Mouse (Mus musculus): ENCODE results near the gene Eif2ak4. TPM values are rescaled to one million over a fixed set of nuclear protein-coding genes. Genes with fewer than 3 reads are reported as not detected.

Eif2ak4 gene
- polyA plus RNA-seq, 1 experiment from 2014 or later: 11.3 TPM

DNA sequence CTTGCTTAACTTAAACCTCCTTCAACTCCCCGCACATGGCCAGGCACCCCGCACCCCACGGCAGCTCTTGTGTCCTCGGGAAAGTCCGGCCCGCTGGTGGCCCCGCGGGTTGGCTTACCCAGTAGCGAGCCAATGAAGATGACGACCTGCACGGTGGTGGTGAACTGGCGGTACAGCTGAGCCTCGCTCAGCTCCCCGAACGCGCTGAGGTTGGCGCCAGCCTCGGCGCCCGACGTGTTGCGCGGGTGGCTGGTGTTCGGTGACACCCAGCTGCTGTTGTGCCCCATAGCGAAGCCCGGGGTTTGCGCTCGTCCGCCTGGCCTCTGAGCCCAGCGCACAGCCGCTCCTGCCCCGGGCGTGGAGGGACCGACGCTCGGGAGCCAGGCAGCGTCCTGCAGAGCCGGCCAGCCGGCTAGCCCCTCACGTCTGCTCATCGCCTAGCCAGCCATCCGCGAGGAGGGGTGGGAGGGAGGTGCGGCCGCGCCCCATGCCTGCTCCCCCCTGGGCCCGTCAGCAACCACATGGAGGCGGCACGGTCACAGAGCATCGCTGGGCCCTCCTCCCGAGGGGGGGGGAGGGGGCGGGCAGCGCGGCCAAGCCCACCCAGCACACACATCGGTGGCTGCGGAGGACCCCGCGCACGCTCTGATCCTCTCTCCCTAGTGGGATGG lies 15.4 kb upstream of the Eif2ak4 start, which contains the start of gene Gpr176:
TSS of gene Gpr176 (minus strand) at position 519 of the 671 bp plus-strand sequence.
- Histone ChIP-seq H3K4me2 (ENCODE audit: low read depth, low read length) (peak within 1 kb of the TSS; percentile 100), H3K27ac (ENCODE audit: low read length) (no peak within 1 kb of the TSS; the same call in 1 of the 2 replicates), H3K9ac (ENCODE audit: low read length) (peak within 1 kb of the TSS; percentile 73), H3K9me3 (replicated peaks; ENCODE audit: control insufficient read depth, low read length) (no peaks in the 10 kb centered on the region), H3K4me3 (replicated peaks; ENCODE audit: low read length) (peak within 1 kb of the TSS; percentile 59), H3K4me1 (ENCODE audit: control insufficient read depth, insufficient read depth, low read length) (peaks cover 16% of the 10 kb centered on the region), H3K36me3 (ENCODE audit: control insufficient read depth, insufficient read depth, low read length) (no peaks in the 10 kb centered on the region), H3K27me3 (ENCODE audit: control insufficient read depth, insufficient read depth, low read length) (peaks cover 12% of the 10 kb centered on the region)
- WGBS: under 1% methylated on average over 58 of the region's 59 CpGs
- ATAC-seq (ENCODE audit: insufficient read depth, low FRiP score): peak; percentile 63

DNA sequence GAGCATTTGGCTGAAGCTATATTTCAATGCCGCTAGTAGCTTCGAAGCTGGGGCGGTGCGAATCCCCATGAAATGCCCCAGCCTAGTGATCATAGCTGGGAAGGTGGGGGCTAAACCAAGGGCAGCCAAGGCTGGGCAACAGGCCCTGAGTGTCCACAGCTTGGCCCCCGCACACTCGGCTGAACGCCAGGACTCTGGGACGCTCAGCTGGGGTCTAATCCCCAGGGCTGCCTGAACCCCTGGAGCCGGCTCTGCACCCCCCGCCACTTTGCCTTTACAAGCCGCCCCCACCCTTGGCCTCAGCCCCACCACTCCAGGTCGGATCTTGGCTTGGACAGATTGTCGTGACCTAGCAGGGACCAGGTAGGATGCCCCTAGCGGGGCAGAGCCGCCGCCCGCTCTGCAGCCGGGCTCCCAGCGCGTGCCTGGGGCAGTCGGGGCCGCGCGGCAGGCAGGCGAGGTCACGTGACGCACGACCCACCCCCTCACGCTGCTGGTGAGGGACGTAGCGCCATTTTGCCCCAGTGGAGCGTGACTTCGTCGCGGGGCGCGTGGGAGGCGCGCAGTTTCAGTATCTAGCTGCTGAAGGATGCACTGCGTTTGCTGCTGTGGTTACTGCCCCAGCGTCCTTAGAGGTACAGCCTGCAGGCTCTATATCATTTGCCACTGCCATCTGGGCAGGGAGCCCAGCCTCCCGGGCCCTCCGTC lies 14.7 kb upstream of the Eif2ak4 start:
- H3K4me1 ChIP-seq (ENCODE audit: control insufficient read depth, insufficient read depth, low read length): peaks cover 16% of the 10 kb centered on the region
- no peak overlapping the region; the same call in 1 of the 2 replicates for H3K27ac ChIP-seq (ENCODE audit: low read length)
- H3K9ac ChIP-seq (ENCODE audit: low read length): peak overlapping the region; percentile 73
- H3K4me3 ChIP-seq (replicated peaks; ENCODE audit: low read length): peak overlapping the region; percentile 59
- H3K9me3 ChIP-seq (replicated peaks; ENCODE audit: control insufficient read depth, low read length): no peaks in the 10 kb centered on the region
- H3K27me3 ChIP-seq (ENCODE audit: control insufficient read depth, insufficient read depth, low read length): peaks cover 12% of the 10 kb centered on the region
- no peaks in the 10 kb centered on the region for H3K36me3 ChIP-seq (ENCODE audit: control insufficient read depth, insufficient read depth, low read length)
- peak overlapping the region; percentile 100 for H3K4me2 ChIP-seq (ENCODE audit: low read depth, low read length)
- 2% methylated on average over 43 of the region's 43 CpGs for WGBS
- ATAC-seq (ENCODE audit: insufficient read depth, low FRiP score): peak; percentile 92

DNA sequence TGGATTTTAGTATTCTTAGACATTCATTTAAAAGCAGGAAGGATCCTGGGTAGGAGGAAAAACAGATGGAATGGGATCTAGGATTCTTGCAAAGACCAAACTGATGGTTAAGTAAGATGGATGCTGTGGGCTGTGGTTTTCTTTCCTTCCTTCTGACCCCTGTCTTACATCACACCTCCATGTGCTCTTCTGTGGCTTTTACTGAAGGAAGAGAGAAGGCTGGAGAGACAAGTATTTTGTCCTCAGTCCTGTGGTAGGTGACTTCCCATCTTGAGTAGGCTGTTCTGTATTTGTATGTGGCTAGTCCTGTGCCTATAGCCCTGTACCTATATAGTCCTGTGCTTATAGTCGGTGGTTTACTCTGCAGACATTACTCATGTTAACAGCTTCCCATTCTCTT lies 12.9 kb upstream of the Eif2ak4 start:
- peaks cover 11% of the 10 kb centered on the region for H3K27me3 ChIP-seq (ENCODE audit: control insufficient read depth, insufficient read depth, low read length)
- H3K9ac ChIP-seq (ENCODE audit: low read length): no peak overlapping the region
- H3K4me2 ChIP-seq (ENCODE audit: low read depth, low read length): no peak overlapping the region
- H3K36me3 ChIP-seq (ENCODE audit: control insufficient read depth, insufficient read depth, low read length): no peaks in the 10 kb centered on the region
- 46% methylated on average over 1 of the region's 1 CpGs for WGBS
- no peaks in the 10 kb centered on the region for H3K9me3 ChIP-seq (replicated peaks; ENCODE audit: control insufficient read depth, low read length)
- no peak for ATAC-seq (ENCODE audit: insufficient read depth, low FRiP score)
- peaks cover 16% of the 10 kb centered on the region for H3K4me1 ChIP-seq (ENCODE audit: control insufficient read depth, insufficient read depth, low read length)
- H3K27ac ChIP-seq (ENCODE audit: low read length): no peak overlapping the region
- no peak overlapping the region for H3K4me3 ChIP-seq (replicated peaks; ENCODE audit: low read length)

DNA sequence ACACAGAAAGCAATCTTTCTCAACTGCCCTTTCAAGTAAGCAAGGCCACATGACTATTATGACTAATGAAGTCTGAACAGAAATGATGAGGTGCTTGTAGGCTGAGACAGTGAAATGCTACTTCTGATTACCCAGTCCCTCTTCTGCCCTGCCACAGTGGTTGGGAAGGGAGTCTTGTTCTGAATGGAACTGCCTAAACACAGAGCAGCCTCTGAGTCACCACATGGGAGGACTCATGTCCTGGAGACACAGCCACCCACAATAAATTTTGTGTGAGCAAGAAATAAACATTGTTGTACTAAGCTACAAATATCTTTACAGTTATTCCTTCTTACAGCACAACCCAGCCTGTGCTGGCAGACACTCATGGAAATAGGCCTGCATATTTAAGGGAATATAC lies 12.5 kb upstream of the Eif2ak4 start:
- Histone ChIP-seq H3K36me3 (ENCODE audit: control insufficient read depth, insufficient read depth, low read length) (no peaks in the 10 kb centered on the region), H3K4me1 (ENCODE audit: control insufficient read depth, insufficient read depth, low read length) (peaks cover 16% of the 10 kb centered on the region), H3K4me2 (ENCODE audit: low read depth, low read length) (no peak overlapping the region), H3K9me3 (replicated peaks; ENCODE audit: control insufficient read depth, low read length) (no peaks in the 10 kb centered on the region), H3K9ac (ENCODE audit: low read length) (no peak overlapping the region), H3K4me3 (replicated peaks; ENCODE audit: low read length) (no peak overlapping the region), H3K27ac (ENCODE audit: low read length) (no peak overlapping the region), H3K27me3 (ENCODE audit: control insufficient read depth, insufficient read depth, low read length) (peaks cover 8% of the 10 kb centered on the region)
- ATAC-seq (ENCODE audit: insufficient read depth, low FRiP score): no peak

DNA sequence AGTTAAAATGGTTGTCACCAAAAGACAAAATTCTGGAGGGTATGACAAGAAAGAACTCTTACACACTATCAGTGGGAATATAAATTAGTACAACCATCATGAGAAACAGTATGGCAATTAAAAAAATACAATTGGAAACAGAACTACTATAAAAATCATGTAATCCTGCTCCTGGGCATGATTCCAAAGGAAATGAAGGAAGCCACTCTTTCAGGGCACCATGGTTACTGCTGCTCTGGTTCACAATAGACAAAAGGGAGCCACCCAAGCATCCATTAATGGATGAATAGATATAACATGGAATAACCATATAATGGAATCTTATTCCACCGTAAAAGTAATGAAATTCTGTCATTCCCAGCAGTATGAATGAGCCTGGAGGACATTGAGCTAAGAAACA lies 8.7 kb upstream of the Eif2ak4 start:
- no peaks in the 10 kb centered on the region for H3K27me3 ChIP-seq (ENCODE audit: control insufficient read depth, insufficient read depth, low read length)
- no peak overlapping the region for H3K9ac ChIP-seq (ENCODE audit: low read length)
- 78% methylated on average over 1 of the region's 1 CpGs for WGBS
- ATAC-seq (ENCODE audit: insufficient read depth, low FRiP score): no peak
- no peaks in the 10 kb centered on the region for H3K4me1 ChIP-seq (ENCODE audit: control insufficient read depth, insufficient read depth, low read length)
- no peak overlapping the region for H3K27ac ChIP-seq (ENCODE audit: low read length)
- no peak overlapping the region for H3K4me2 ChIP-seq (ENCODE audit: low read depth, low read length)
- H3K9me3 ChIP-seq (replicated peaks; ENCODE audit: control insufficient read depth, low read length): no peaks in the 10 kb centered on the region
- H3K4me3 ChIP-seq (replicated peaks; ENCODE audit: low read length): no peak overlapping the region
- H3K36me3 ChIP-seq (ENCODE audit: control insufficient read depth, insufficient read depth, low read length): no peaks in the 10 kb centered on the region

DNA sequence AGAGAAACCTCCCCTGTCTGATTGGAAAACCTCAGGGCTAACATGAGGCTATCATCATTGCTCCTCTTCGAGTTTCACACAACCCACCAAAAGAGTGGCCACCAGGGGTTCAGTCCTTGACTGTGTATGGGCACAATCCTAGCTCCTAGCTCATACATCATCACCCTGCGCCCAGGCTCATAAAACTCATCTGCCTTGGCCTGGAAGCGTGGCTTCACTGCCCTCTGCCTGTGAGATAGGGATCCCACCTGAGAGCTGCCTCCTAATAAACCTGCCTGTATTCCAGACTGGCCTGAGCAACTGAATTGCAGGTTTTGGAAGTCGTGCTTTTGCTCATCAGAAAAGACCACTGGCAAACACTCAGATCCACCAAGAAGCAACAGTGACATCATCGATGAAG lies 5.0 kb upstream of the Eif2ak4 start:
- no peaks in the 10 kb centered on the region for H3K36me3 ChIP-seq (ENCODE audit: control insufficient read depth, insufficient read depth, low read length)
- no peaks in the 10 kb centered on the region for H3K9me3 ChIP-seq (replicated peaks; ENCODE audit: control insufficient read depth, low read length)
- H3K4me3 ChIP-seq (replicated peaks; ENCODE audit: low read length): no peak overlapping the region
- 74% methylated on average over 5 of the region's 5 CpGs for WGBS
- no peak overlapping the region for H3K4me2 ChIP-seq (ENCODE audit: low read depth, low read length)
- no peak for ATAC-seq (ENCODE audit: insufficient read depth, low FRiP score)
- no peaks in the 10 kb centered on the region for H3K27me3 ChIP-seq (ENCODE audit: control insufficient read depth, insufficient read depth, low read length)
- 0 out of 2 replicates have a peak, but pooled peaks cover 3% of the 10 kb centered on the region for H3K4me1 ChIP-seq (ENCODE audit: control insufficient read depth, insufficient read depth, low read length)
- H3K9ac ChIP-seq (ENCODE audit: low read length): no peak overlapping the region
- H3K27ac ChIP-seq (ENCODE audit: low read length): no peak overlapping the region

DNA sequence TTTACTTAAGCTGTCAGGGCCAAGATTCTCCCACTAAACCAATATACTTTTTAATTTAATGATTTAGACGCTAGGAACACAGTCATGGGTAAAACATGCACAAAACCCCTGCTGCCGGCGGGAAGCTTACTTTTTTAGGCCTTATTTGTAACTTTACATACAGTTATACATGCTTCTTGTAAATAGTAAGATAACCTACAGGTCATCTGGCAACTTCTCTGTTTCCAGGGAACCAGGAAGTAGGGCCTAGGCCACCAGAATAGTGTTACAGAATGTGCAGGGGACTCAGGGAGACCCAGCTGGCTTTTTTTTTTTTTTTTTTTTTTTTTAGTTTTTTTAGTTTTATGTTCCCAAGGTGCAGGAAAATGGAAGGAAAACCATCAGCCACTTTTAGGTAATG lies 1.2 kb downstream of the Eif2ak4 start:
- H3K27me3 ChIP-seq (ENCODE audit: control insufficient read depth, insufficient read depth, low read length): no peaks in the 10 kb centered on the region
- ATAC-seq (ENCODE audit: insufficient read depth, low FRiP score): no peak
- H3K27ac ChIP-seq (ENCODE audit: low read length): no peak overlapping the region
- no peaks in the 10 kb centered on the region for H3K36me3 ChIP-seq (ENCODE audit: control insufficient read depth, insufficient read depth, low read length)
- peak overlapping the region; percentile 87 for H3K4me2 ChIP-seq (ENCODE audit: low read depth, low read length)
- H3K9me3 ChIP-seq (replicated peaks; ENCODE audit: control insufficient read depth, low read length): no peaks in the 10 kb centered on the region
- WGBS: 27% methylated on average over 3 of the region's 3 CpGs
- H3K4me1 ChIP-seq (ENCODE audit: control insufficient read depth, insufficient read depth, low read length): peaks cover 12% of the 10 kb centered on the region
- H3K4me3 ChIP-seq (replicated peaks; ENCODE audit: low read length): peak overlapping the region; percentile 68
- H3K9ac ChIP-seq (ENCODE audit: low read length): peak overlapping the region; percentile 89

DNA sequence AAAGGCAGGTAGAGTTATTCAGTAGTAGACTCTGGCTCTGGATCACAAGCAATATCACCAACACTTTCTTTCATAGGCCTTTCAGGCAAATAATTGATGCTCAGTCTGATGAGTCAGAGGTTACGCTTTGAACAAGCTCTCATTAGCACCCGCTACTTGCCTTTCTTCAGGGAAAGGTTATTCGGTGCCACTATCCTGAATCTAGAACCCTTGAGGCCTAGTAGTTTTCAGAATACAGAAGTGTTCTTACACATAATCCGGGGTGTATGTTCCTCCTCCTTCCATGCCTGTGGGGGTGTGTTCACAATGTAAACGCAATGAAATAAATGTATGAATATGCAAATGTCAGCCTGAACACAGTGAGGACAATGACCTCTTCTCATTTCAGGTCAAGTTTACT lies 1.7 kb downstream of the Eif2ak4 start:
- no peaks in the 10 kb centered on the region for H3K27me3 ChIP-seq (ENCODE audit: control insufficient read depth, insufficient read depth, low read length)
- peak overlapping the region; percentile 68; the same call in 1 of the 2 replicates for H3K4me3 ChIP-seq (replicated peaks; ENCODE audit: low read length)
- peak overlapping the region; percentile 23; the same call in 1 of the 2 replicates for H3K9ac ChIP-seq (ENCODE audit: low read length)
- no peaks in the 10 kb centered on the region for H3K36me3 ChIP-seq (ENCODE audit: control insufficient read depth, insufficient read depth, low read length)
- no peaks in the 10 kb centered on the region for H3K9me3 ChIP-seq (replicated peaks; ENCODE audit: control insufficient read depth, low read length)
- H3K27ac ChIP-seq (ENCODE audit: low read length): no peak overlapping the region
- WGBS: 78% methylated on average over 5 of the region's 5 CpGs
- no peak for ATAC-seq (ENCODE audit: insufficient read depth, low FRiP score)
- peak overlapping the region; percentile 87; the same call in 1 of the 2 replicates for H3K4me2 ChIP-seq (ENCODE audit: low read depth, low read length)
- peaks cover 12% of the 10 kb centered on the region for H3K4me1 ChIP-seq (ENCODE audit: control insufficient read depth, insufficient read depth, low read length)

DNA sequence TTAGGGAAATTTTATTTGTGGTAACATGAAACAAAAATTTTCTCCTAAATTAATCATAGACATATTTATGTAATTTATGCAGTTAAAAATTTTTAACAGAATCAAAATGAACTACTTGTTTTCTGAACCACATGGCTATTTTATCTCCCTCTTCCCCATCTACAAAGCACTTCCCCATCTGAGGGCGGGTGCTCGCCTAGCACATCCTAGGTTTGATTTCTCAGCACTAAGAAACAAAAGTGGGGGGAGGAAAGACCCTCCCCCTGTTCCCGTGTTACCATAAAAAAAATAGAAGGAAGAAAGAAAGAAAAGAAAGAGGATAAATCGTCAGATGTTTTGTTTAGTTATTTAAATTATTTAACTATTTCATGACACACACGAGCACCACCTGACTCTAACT lies 2.8 kb downstream of the Eif2ak4 start:
- Histone ChIP-seq H3K4me2 (ENCODE audit: low read depth, low read length) (no peak overlapping the region), H3K27me3 (ENCODE audit: control insufficient read depth, insufficient read depth, low read length) (no peaks in the 10 kb centered on the region), H3K4me1 (ENCODE audit: control insufficient read depth, insufficient read depth, low read length) (peaks cover 12% of the 10 kb centered on the region), H3K9me3 (replicated peaks; ENCODE audit: control insufficient read depth, low read length) (no peaks in the 10 kb centered on the region), H3K36me3 (ENCODE audit: control insufficient read depth, insufficient read depth, low read length) (no peaks in the 10 kb centered on the region), H3K27ac (ENCODE audit: low read length) (no peak overlapping the region), H3K4me3 (replicated peaks; ENCODE audit: low read length) (no peak overlapping the region), H3K9ac (ENCODE audit: low read length) (no peak overlapping the region)
- 71% methylated on average over 5 of the region's 5 CpGs for WGBS
- no peak for ATAC-seq (ENCODE audit: insufficient read depth, low FRiP score)

Data from stomach, embryonic 16.5 days (tissue).